Mouse (Mus musculus) small intestine, adult 2 months (tissue): Measurements from ENCODE around the gene Add2. TPM values are rescaled to one million over a fixed set of nuclear protein-coding genes. Genes with fewer than 3 reads are reported as not detected.
A peak's percentile ranks its signal among the peaks of the same experiment; 100 is the strongest.
"Not testable (repeated sequence)": the region's sequence is repeated elsewhere in the genome, so short reads cannot be mapped to it uniquely, and the experiment has no call there.

Experiments
- H3K27ac ChIP-seq: fragments of 200-500 bp; 2 replicates; pipeline ENCODE4 v1.5.1; 2012; ENCODE audit warnings: low read depth, low read length, control low read depth, inconsistent platforms; ENCODE audit not compliant: insufficient read depth
- H3K27me3 ChIP-seq: fragments of 200-500 bp; 2 replicates; pipeline ENCODE4 v1.6.1; 2012; ENCODE audit warnings: mild to moderate bottlenecking, moderate library complexity, low read length, inconsistent platforms; ENCODE audit not compliant: control insufficient read depth, insufficient read depth
- H3K36me3 ChIP-seq: fragments of 200-500 bp; 2 replicates; pipeline ENCODE4 v1.6.1; 2012; ENCODE audit warnings: mild to moderate bottlenecking, low read length, control low read depth, inconsistent platforms; ENCODE audit not compliant: control insufficient read depth, insufficient read depth
- H3K4me1 ChIP-seq: fragments of 200-500 bp; 2 replicates; pipeline ENCODE4 v1.6.1; 2012; ENCODE audit warnings: low read length, inconsistent platforms, mixed read lengths; ENCODE audit not compliant: control insufficient read depth, insufficient read depth, insufficient read length
- H3K4me3 ChIP-seq: fragments of 200-500 bp; 2 replicates; pipeline ENCODE4 v1.5.1; 2012; ENCODE audit warnings: low read depth, mild to moderate bottlenecking, control low read depth, inconsistent platforms, low read length, moderate library complexity
- CTCF ChIP-seq: fragments of 200-500 bp; IDR thresholded peaks from 2 replicates; pipeline ENCODE4 v1.5.1; 2012; ENCODE audit warnings: low read depth, mild to moderate bottlenecking, control low read depth, inconsistent platforms, low read length, moderate library complexity, mixed read lengths; ENCODE audit not compliant: insufficient replicate concordance, insufficient read length; ENCODE audit errors: extremely low read depth
- POLR2A ChIP-seq: fragments of 200-500 bp; IDR thresholded peaks from 2 replicates; pipeline ENCODE4 v1.6.1; 2012; ENCODE audit warnings: low read depth, mild to moderate bottlenecking, control low read depth, inconsistent platforms, low read length, moderate library complexity
- WGBS: fragments of 180-500 bp; shearing (Covaris S2); methylation state at CpG from one replicate; pipeline ENCODE4 v1.1.7; 2018; 5-methylcytosine and 5-hydroxymethylcytosine counted together
- polyA plus RNA-seq: library from polyadenylated mRNA; depleted of rRNA; stranded (reverse); fragments of >200 nt; gene quantifications from 2 replicates; pipeline ENCODE4 v1.2.3, GENCODE M21; 2012; rRNA removed

Gene Add2
- polyA plus RNA-seq: 0.30 and 1.5 TPM in 2 replicates

DNA sequence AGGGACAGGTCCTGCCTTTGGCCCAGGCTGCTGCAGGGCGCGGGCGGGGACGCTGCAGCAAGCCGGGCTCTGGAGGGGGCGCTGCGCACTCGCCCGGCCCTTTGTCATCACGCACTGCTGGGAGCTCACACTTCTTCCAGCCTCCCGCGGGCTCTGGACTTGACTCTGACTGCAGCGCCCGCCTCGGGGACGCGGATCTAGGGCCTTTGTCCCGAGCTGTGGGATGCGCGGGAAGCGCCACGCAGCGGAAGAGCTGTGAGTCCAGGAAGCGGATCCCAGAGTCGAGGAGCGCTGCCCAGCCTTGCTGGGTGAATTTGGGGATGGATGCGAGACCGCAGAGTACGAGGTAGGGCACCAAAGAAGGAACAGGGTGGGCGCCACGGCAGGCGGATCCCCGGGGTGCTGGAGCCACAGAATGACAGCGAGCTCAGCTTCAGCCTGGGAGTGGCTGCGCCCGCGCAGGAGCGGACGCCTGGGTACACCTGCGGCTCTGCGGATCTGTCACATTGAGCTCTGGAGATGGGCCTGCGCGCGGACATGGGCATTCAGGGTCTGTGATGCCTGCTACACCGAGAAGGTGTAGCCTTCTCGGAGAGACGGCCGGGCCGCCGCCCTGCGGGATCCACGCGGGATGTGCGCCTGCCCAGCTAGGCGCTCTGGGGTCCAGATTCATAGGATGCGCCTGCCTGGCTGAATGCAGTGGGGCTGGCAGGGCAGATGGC, at the start of gene Add2:
Gene Add2 (plus strand): TSS at position 81 of the 722 bp plus-strand sequence.
- Histone ChIP-seq H3K4me3 (peak within 1 kb of the TSS; percentile 8; the same call in 1 of the 2 replicates), H3K27me3 (peaks cover 8% of the 10 kb centered on the region), H3K27ac (no peak within 1 kb of the TSS), H3K36me3 (no peaks in the 10 kb centered on the region), H3K4me1 (no peaks in the 10 kb centered on the region)
- 3% methylated on average over 56 of the region's 56 CpGs for WGBS
- TF ChIP-seq POLR2A: no peak
- no peak for TF ChIP-seq CTCF

DNA sequence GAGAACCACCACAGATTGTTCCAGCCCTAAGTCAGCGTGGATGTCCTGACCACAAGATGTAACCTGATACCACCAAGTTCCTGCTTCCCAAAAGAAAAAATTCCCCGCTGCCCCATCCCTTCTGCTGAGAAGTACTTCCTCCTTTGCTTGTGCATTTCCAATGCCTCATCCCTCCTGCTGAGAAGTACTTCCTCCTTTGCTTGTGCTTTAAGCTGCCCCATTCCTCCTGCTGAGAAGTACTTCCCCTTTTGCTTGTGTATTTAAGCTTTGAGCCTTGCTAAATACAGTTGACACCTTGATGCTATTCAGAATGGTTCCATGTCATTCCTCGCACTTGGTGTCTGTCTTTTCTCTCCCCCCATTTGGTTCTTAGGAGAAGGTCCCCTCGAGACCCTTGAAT, 49.7 kb upstream of the Add2 start:
- WGBS: 79% methylated on average over 4 of the region's 4 CpGs
- not testable (repeated sequence) for H3K27me3 ChIP-seq, H3K27ac ChIP-seq, H3K4me1 ChIP-seq, H3K36me3 ChIP-seq, H3K4me3 ChIP-seq

DNA sequence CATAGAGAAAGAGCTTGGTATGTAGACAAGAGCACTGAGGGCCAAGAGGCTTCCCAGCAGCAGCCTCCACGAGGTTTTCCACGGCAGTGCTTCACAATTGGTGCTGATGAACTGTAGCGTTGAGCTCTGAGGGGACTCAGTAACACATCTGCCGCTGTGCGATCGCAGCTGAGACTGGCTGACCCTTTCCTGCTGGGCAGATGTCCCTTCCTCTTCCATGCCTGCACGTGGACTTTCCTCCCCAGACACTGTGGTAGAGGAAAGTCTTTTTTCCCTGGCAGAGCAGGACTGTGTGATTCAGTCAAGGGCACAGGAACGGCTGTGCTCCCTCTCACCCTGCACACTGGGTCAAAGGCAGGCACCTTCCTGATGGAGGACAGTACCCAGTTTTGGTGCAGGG, 44.1 kb upstream of the Add2 start:
- Histone ChIP-seq H3K27me3 (no peaks in the 10 kb centered on the region), H3K36me3 (no peaks in the 10 kb centered on the region), H3K4me1 (no peaks in the 10 kb centered on the region), H3K4me3 (no peak overlapping the region), H3K27ac (no peak overlapping the region)
- 85% methylated on average over 8 of the region's 8 CpGs for WGBS
- TF ChIP-seq CTCF (no peak), POLR2A (no peak)

DNA sequence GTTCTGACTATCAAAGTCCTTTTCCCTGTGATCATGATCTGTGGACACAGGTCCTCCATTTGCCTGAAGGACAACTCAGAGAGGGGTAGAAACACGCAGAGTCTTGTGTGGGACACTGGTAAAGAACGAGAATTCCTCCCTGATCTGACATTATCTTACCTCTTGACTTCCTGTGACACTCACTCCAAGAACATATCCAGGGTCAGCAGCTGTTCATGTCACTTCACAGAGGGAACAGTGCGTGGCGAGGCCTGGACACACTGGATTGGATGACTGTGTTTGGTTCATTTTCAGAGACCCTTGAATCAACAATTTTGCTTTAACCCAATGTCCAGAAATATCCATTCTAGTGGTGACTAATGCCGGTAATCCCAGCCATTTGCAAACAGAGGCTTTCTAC, 38.9 kb upstream of the Add2 start:
- H3K27me3 ChIP-seq, H3K4me3 ChIP-seq, H3K27ac ChIP-seq, H3K4me1 ChIP-seq, H3K36me3 ChIP-seq: not testable (repeated sequence)
- WGBS: 81% methylated on average over 5 of the region's 5 CpGs

DNA sequence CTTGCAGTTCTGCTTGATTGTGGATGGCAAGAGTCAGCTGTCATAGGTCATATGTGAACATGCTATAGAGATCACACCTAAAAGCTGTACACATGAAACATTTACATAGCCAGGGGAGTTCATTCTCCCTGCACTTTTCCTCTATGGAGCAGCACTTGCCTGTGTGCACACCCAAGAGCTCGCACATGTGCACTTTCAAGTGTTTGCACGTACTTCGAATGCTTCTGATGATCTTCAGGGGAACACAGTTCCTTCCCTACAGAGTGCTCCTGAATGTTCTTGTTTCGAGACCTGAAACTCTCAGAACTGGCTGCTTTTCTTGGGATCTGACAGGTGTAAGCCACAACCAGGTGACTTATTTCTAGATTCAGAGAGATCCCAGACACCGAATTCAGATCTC, 37.7 kb upstream of the Add2 start:
- H3K27ac ChIP-seq, H3K27me3 ChIP-seq, H3K4me1 ChIP-seq, H3K4me3 ChIP-seq, H3K36me3 ChIP-seq: not testable (repeated sequence)
- WGBS: 79% methylated on average over 5 of the region's 5 CpGs

DNA sequence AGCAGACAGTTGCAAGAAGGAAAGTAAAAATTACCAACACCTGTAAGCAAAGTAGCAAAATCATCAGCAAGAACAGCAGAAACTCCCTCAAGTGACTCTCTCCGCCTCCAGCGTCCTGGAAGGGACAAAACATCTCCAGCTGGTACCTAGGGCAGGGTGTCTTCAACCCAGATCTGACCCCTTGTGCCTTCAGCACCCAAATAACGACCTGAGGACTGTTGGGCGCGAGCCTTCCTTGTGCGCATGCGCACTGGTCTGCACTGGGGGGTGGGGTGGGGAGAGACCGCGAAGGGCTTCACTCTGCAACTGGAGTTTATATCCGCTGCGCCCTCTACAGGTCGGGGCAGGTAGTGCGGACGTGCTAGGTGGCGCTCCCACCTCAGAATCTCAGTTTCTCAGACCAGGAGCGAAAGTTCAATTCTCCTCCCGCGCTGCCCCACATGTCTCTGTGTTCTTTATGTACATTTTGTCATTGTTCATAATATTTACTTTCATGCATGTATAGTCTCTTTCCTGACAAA, 25.0 kb upstream of the Add2 start:
- Histone ChIP-seq H3K27ac (no peak overlapping the region), H3K36me3 (no peaks in the 10 kb centered on the region), H3K27me3 (no peaks in the 10 kb centered on the region), H3K4me1 (no peaks in the 10 kb centered on the region), H3K4me3 (no peak overlapping the region)
- TF ChIP-seq CTCF (peak; percentile 66; the same call in 1 of the 2 replicates), POLR2A (no peak)
- WGBS: 68% methylated on average over 18 of the region's 18 CpGs

DNA sequence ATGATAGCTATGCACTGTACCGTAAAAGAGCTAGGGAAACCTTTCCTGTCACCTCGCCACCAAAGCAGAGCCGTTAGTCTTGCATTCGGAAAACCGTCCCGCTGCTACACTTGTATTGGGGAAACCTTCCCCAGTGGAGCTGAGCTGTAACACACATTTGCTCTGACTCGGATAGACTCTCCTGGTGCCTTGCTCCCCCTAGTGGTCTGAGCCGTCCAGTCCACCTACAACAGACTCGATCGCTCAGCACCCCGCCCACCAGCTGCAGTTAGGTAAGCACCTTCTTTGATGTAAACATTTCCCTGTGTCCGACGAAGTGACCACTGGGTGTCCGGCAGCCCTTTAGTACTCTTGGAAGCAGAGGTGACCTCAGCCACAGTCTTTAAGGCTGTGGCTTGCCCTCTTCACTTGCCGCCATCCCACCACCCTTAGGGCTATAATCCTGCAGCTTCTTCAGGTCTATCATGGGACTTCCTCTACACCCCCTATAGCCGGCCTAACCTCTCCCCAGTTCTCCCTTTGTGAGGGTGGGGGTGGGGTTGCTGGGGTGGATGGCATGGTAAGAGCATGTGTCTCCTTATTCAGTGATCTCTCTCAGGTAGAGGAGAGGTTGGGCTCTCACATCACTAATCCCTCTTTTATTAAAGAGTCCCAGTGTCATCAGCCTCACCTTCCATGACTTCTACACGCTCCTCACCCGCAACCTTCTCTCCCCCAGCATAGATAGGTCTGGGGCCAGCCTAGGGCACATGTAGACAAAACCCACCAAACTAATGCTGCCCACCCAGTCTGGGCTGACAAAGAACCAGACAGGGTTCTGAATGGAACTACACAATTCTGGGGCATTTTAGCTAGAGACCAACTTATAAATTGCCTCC, 24.0 kb upstream of the Add2 start:
- TF ChIP-seq POLR2A: no peak
- TF ChIP-seq CTCF: peak; percentile 97
- H3K27ac ChIP-seq: no peak overlapping the region
- WGBS: 12% methylated on average over 18 of the region's 18 CpGs
- no peak overlapping the region for H3K4me3 ChIP-seq
- H3K27me3 ChIP-seq: no peaks in the 10 kb centered on the region
- no peaks in the 10 kb centered on the region for H3K36me3 ChIP-seq
- no peaks in the 10 kb centered on the region for H3K4me1 ChIP-seq
